Mouse (Mus musculus) neural tube, embryonic 13.5 days (tissue): ENCODE results near the gene Olfr1412. TPM values are rescaled to one million over a fixed set of nuclear protein-coding genes. Genes with fewer than 3 reads are reported as not detected.

Experiments
- ATAC-seq: fragments of 200-750 bp; cut with Nextera tagmentation; 2 replicates; pipeline ENCODE4 v1.8.0; 2017; ENCODE audit warnings: low read depth, mild to moderate bottlenecking, moderate TSS enrichment, moderate library complexity
- H3K27ac ChIP-seq: fragments of 300-500 bp; sonication (generic); replicated peaks from 2 replicates; pipeline ENCODE4 v1.5.1; 2015; ENCODE audit warnings: moderate library complexity, mild to moderate bottlenecking, inconsistent platforms
- H3K27me3 ChIP-seq: fragments of 300-500 bp; sonication (generic); 2 replicates; pipeline ENCODE4 v1.6.1; 2015; ENCODE audit warnings: mild to moderate bottlenecking, inconsistent platforms
- H3K36me3 ChIP-seq: fragments of 300-500 bp; sonication (generic); 2 replicates; pipeline ENCODE4 v1.6.1; 2015; ENCODE audit warnings: mild to moderate bottlenecking, inconsistent platforms
- H3K4me1 ChIP-seq: fragments of 300-500 bp; sonication (generic); replicated peaks from 2 replicates; pipeline ENCODE4 v1.6.1; 2015; ENCODE audit warnings: inconsistent platforms
- H3K4me2 ChIP-seq: fragments of 300-500 bp; sonication (generic); 2 replicates; pipeline ENCODE4 v1.6.1; 2015; ENCODE audit warnings: inconsistent platforms, mild to moderate bottlenecking, moderate library complexity
- H3K4me3 ChIP-seq: fragments of 300-500 bp; sonication (generic); 2 replicates; pipeline ENCODE4 v1.5.1; 2015; ENCODE audit warnings: mild to moderate bottlenecking, inconsistent platforms
- H3K9ac ChIP-seq: fragments of 300-500 bp; sonication (generic); 2 replicates; pipeline ENCODE4 v1.6.1; 2015; ENCODE audit warnings: moderate library complexity, mild to moderate bottlenecking, inconsistent platforms
- H3K9me3 ChIP-seq: fragments of 300-500 bp; sonication (generic); 2 replicates; pipeline ENCODE4 v1.6.1; 2016; ENCODE audit warnings: inconsistent platforms
- WGBS: fragments of 180-500 bp; shearing (Covaris S2); methylation state at CpG from one replicate; pipeline ENCODE4 v1.1.7; 2015; 5-methylcytosine and 5-hydroxymethylcytosine counted together
- polyA plus RNA-seq: library from polyadenylated mRNA; unstranded; fragments of >200 nt; fragmentation: Nextera tagmentation; extraction: Ambion mirVana; gene quantifications from 2 replicates; pipeline ENCODE4 v1.2.1, GENCODE M21; 2015

Olfr1412 gene
- polyA plus RNA-seq, 1 experiment from 2014 or later = not detected

DNA sequence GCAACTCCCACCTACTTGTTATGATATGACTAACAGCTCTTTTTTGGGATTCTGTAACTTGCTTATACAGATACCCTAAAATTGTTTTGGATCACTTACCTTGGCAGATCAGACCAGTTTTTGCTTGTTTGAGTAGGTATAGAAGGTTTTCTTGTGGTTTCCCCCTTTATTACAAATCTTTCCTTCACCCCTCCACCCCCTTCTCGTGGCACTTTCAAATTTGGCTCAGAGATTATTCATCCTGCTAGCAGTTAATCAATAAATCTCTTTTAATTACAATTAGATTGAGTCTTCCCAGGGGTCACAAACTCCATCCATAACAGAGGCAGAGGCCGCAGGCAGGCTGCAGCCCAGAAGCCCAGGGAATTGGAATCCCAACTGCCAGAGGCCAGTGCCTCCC, 31.9 kb downstream of the Olfr1412 start, which contains the start of gene Olfr12:
Gene Olfr12 (plus strand): TSS at position 301 of the 400 bp plus-strand sequence.
- no peak within 1 kb of the TSS for H3K27ac ChIP-seq
- H3K4me2 ChIP-seq = no peak within 1 kb of the TSS
- no peak within 1 kb of the TSS for H3K4me3 ChIP-seq
- no peaks in the 10 kb centered on the region for H3K9me3 ChIP-seq
- WGBS = 54% methylated on average over 2 of the region's 2 CpGs
- H3K9ac ChIP-seq = no peak within 1 kb of the TSS
- 0 out of 2 replicates have a peak, but pooled peaks cover 5% of the 10 kb centered on the region for H3K27me3 ChIP-seq
- no peak for ATAC-seq
- no peaks in the 10 kb centered on the region for H3K4me1 ChIP-seq
- H3K36me3 ChIP-seq = no peaks in the 10 kb centered on the region

DNA sequence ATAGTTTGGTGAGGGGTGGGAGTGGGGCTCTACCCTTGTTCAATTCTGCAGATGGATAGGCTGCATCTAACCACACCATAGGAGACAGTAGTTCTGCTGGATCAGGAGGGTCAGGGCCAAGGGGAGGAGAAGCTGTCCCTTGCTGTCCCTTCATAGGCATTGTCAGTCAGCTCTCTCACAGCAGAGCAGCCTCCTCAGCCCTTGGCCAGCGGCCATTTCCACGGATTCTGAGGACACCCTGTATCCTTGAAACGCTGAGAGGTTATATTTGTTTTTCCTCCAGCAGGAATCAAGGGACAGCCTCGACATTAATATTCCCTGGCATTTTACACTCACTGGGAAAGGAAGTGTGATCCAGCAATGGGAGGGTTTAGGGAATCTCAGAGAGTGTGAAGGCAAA, 32.8 kb downstream of the Olfr1412 start:
- ATAC-seq = no peak
- no peak overlapping the region for H3K4me2 ChIP-seq
- H3K27me3 ChIP-seq = 0 out of 2 replicates have a peak, but pooled peaks cover 5% of the 10 kb centered on the region
- no peak overlapping the region for H3K27ac ChIP-seq
- no peaks in the 10 kb centered on the region for H3K9me3 ChIP-seq
- no peaks in the 10 kb centered on the region for H3K36me3 ChIP-seq
- no peak overlapping the region for H3K9ac ChIP-seq
- H3K4me3 ChIP-seq = no peak overlapping the region
- H3K4me1 ChIP-seq = no peaks in the 10 kb centered on the region
- WGBS = 69% methylated on average over 4 of the region's 4 CpGs

- Histone ChIP-seq H3K4me2 (no peak overlapping the region), H3K27ac (no peak overlapping the region), H3K9me3 (no peaks in the 10 kb centered on the region), H3K4me3 (no peak overlapping the region), H3K9ac (no peak overlapping the region), H3K36me3 (no peaks in the 10 kb centered on the region), H3K27me3 (no peaks in the 10 kb centered on the region), H3K4me1 (no peaks in the 10 kb centered on the region)
- 64% methylated on average over 4 of the region's 4 CpGs for WGBS
- no peak for ATAC-seq
These were observed 42.6 kb downstream of the Olfr1412 start for GRCm38 (mm10) chr1:92628227-92628626.

- no peak for ATAC-seq
- Histone ChIP-seq H3K4me3 (no peak overlapping the region), H3K27me3 (no peaks in the 10 kb centered on the region), H3K9me3 (no peaks in the 10 kb centered on the region), H3K4me2 (no peak overlapping the region), H3K4me1 (no peaks in the 10 kb centered on the region; the same call in 1 of the 2 replicates), H3K27ac (no peak overlapping the region), H3K36me3 (peaks cover 19% of the 10 kb centered on the region), H3K9ac (no peak overlapping the region)
- WGBS = 79% methylated on average over 5 of the region's 5 CpGs
These were observed 46.6 kb downstream of the Olfr1412 start for GRCm38 (mm10) chr1:92632196-92632595.

DNA sequence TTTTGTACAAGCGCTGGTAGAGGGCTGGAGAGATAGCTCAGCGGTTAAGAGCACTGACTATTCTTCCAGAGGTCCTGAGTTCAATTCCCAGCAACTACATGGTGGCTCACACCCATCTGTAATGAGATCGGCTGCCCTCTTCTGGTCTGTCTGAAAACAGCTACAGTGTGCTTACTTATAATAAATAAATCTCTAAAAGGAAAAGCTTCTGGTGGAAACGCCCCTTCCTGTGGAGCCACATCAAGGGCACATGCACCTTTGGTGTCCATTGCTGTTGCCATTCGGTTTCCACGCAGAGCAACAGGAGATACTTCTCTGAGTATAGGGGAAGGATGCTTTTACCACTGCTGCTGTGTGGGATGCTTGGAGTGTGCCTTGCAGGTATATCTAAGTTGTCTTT, 47.4 kb downstream of the Olfr1412 start:
- Histone ChIP-seq H3K4me3 (no peak overlapping the region), H3K4me2 (no peak overlapping the region), H3K4me1 (no peaks in the 10 kb centered on the region; the same call in 1 of the 2 replicates), H3K27me3 (no peaks in the 10 kb centered on the region), H3K27ac (no peak overlapping the region), H3K9me3 (no peaks in the 10 kb centered on the region), H3K36me3 (peaks cover 26% of the 10 kb centered on the region), H3K9ac (no peak overlapping the region)
- 67% methylated on average over 6 of the region's 6 CpGs for WGBS
- no peak for ATAC-seq

GRCm38 (mm10) chr1:92633726-92634125, 48.1 kb downstream of the Olfr1412 start:
- H3K9me3 ChIP-seq = no peaks in the 10 kb centered on the region
- H3K36me3 ChIP-seq = peaks cover 34% of the 10 kb centered on the region
- H3K4me3 ChIP-seq = no peak overlapping the region
- WGBS = 87% methylated on average over 8 of the region's 8 CpGs
- no peak for ATAC-seq
- H3K27ac ChIP-seq = no peak overlapping the region
- H3K4me2 ChIP-seq = no peak overlapping the region
- H3K27me3 ChIP-seq = no peaks in the 10 kb centered on the region
- H3K9ac ChIP-seq = no peak overlapping the region
- no peaks in the 10 kb centered on the region; the same call in 1 of the 2 replicates for H3K4me1 ChIP-seq

- Histone ChIP-seq H3K4me2 (no peak overlapping the region), H3K27ac (0 out of 2 replicates have a peak overlapping the region, but pooled peaks have one; percentile 57), H3K9me3 (no peaks in the 10 kb centered on the region), H3K4me3 (no peak overlapping the region), H3K27me3 (no peaks in the 10 kb centered on the region), H3K9ac (no peak overlapping the region), H3K4me1 (no peaks in the 10 kb centered on the region; the same call in 1 of the 2 replicates), H3K36me3 (peaks cover 41% of the 10 kb centered on the region)
- WGBS = 72% methylated on average over 1 of the region's 1 CpGs
- no peak for ATAC-seq
These were observed 49.0 kb downstream of the Olfr1412 start for GRCm38 (mm10) chr1:92634569-92634968.

DNA sequence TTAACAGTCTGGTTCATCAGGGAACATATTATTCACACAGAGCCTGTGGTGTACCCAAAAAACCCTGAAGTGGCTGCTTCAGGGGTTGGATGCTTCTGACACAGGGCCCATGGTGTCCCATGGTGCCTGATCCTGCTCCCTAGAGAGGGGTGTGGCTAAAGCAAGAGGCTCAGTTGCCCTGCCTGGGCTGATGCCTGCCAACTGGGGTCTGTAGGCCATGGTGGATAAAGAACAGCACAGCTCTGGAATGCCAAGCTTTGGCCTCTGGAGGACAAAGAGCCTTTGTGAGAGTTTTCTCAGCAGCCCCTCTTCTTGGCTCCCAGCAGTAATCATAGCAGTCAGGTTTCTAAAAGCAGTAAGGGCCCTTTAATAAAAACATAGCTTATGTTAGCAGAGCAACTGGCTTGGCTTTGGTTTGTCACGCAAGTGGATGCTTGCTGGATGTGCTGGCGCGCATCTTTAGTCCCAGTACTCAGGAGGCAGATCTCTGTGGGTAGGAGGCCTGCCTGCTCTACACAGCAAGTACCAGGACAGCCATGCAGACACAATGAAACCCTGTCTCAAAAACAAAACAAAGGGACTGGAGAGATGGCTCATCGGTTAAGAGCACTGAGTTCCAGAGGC, 49.5 kb downstream of the Olfr1412 start:
- Histone ChIP-seq H3K27me3 (no peaks in the 10 kb centered on the region), H3K4me3 (no peak overlapping the region), H3K4me1 (peaks cover 5% of the 10 kb centered on the region), H3K27ac (peak overlapping the region; percentile 57), H3K36me3 (peaks cover 44% of the 10 kb centered on the region), H3K9me3 (no peaks in the 10 kb centered on the region), H3K4me2 (no peak overlapping the region), H3K9ac (no peak overlapping the region)
- 69% methylated on average over 4 of the region's 4 CpGs for WGBS
- 0 out of 2 replicates have a peak, but pooled peaks have one; percentile 38 for ATAC-seq

GRCm38 (mm10) chr1:92636015-92636414, 50.4 kb downstream of the Olfr1412 start:
- no peak overlapping the region for H3K9ac ChIP-seq
- no peak overlapping the region for H3K4me2 ChIP-seq
- no peaks in the 10 kb centered on the region for H3K27me3 ChIP-seq
- H3K36me3 ChIP-seq = peaks cover 44% of the 10 kb centered on the region
- no peaks in the 10 kb centered on the region for H3K9me3 ChIP-seq
- peak overlapping the region; percentile 57; the same call in 1 of the 2 replicates for H3K27ac ChIP-seq
- WGBS = 87% methylated on average over 8 of the region's 8 CpGs
- peaks cover 14% of the 10 kb centered on the region for H3K4me1 ChIP-seq
- no peak for ATAC-seq
- H3K4me3 ChIP-seq = no peak overlapping the region

GRCm38 (mm10) chr1:92636676-92637075, 51.1 kb downstream of the Olfr1412 start:
- no peaks in the 10 kb centered on the region for H3K9me3 ChIP-seq
- H3K36me3 ChIP-seq = peaks cover 44% of the 10 kb centered on the region
- no peak overlapping the region for H3K4me2 ChIP-seq
- peaks cover 16% of the 10 kb centered on the region for H3K4me1 ChIP-seq
- WGBS = 95% methylated on average over 11 of the region's 11 CpGs
- ATAC-seq = no peak
- H3K9ac ChIP-seq = no peak overlapping the region
- H3K27me3 ChIP-seq = no peaks in the 10 kb centered on the region
- H3K27ac ChIP-seq = no peak overlapping the region
- no peak overlapping the region for H3K4me3 ChIP-seq

DNA sequence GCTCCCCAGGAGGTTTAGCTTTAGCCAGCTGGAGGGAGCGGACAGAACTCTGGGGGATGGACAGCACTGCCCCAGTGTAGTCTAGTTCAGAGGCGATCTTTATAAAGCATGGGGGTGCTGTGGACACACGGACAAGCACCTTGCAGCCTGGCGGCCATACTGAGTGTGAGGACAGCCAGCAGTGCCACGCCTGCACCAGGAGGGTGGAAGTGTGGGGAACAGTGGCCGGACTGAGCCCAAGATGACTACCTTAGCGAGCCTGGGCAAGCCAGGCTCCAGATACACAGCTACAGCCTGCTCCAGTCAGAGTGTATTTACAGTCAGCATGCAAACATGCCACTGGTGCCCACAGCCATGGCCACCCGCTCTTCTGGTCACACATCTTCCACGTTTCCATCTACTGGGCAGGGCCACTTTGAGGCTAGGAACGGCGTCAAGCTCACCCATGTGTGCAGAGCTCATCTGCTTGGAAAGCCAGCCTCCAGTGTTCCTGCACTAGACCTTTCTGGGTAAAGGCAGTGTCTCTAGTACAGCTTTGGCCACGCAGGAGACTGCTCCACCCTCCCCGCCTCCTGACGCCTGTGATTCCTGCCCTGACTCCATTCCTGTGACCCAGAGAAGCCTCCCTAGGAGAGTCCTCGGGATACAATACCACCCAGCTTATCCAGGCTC, 52.1 kb downstream of the Olfr1412 start:
- ATAC-seq = no peak
- no peaks in the 10 kb centered on the region for H3K9me3 ChIP-seq

DNA sequence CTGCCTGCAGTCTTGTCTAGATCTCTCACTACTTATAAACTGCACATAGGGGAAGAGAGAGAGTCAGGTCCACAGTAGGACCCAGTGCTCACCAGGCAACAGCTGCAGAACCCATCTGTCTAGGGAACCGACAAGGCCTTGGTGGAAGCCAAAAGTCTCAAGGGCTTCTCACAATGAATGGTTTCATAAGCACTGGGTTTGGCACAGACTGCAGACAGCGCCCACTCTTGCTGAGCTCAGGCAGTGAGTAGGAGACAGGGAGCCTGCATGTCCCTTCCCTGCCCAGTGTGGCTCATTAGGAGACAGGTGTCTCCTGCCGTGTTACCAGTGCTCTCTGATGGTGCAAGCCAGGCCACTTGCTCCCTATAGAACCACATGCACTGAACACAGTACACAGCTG, 52.6 kb downstream of the Olfr1412 start:
- 93% methylated on average over 3 of the region's 3 CpGs for WGBS
- Histone ChIP-seq H3K4me3 (no peak overlapping the region), H3K4me1 (peaks cover 24% of the 10 kb centered on the region), H3K9me3 (no peaks in the 10 kb centered on the region), H3K36me3 (peaks cover 44% of the 10 kb centered on the region), H3K27me3 (no peaks in the 10 kb centered on the region), H3K27ac (no peak overlapping the region), H3K4me2 (no peak overlapping the region), H3K9ac (no peak overlapping the region)
- no peak for ATAC-seq

More for the DNA sequence above, 52.1 kb downstream of the Olfr1412 start:
- Histone ChIP-seq H3K27ac (no peak overlapping the region), H3K27me3 (no peaks in the 10 kb centered on the region), H3K4me1 (peaks cover 23% of the 10 kb centered on the region), H3K36me3 (peaks cover 44% of the 10 kb centered on the region), H3K4me2 (no peak overlapping the region), H3K4me3 (no peak overlapping the region), H3K9ac (no peak overlapping the region)
- WGBS = 93% methylated on average over 15 of the region's 15 CpGs
